Mouse (Mus musculus) heart, embryonic 16.5 days (tissue): Measurements from ENCODE around the gene Defb11. TPM values are rescaled to one million over a fixed set of nuclear protein-coding genes. Genes with fewer than 3 reads are reported as not detected.
"Not testable (repeated sequence)": the region's sequence is repeated elsewhere in the genome, so short reads cannot be mapped to it uniquely, and the experiment has no call there.

ENCODE experiments used
- ATAC-seq: fragments of 200-750 bp; cut with Nextera tagmentation; replicated peaks from 2 replicates; pipeline ENCODE4 v1.8.0; 2017; ENCODE audit warnings: moderate number of reproducible peaks; ENCODE audit not compliant: insufficient read depth, low FRiP score; ENCODE audit errors: extremely low read depth
- H3K27ac ChIP-seq: fragments of 300-500 bp; sonication (generic); 2 replicates; pipeline ENCODE4 v1.5.1; 2014; ENCODE audit warnings: mild to moderate bottlenecking, low read length, control low read depth, moderate library complexity
- H3K27me3 ChIP-seq: fragments of 300-500 bp; sonication (generic); 2 replicates; pipeline ENCODE4 v1.6.1; 2014; ENCODE audit warnings: low read length, mixed read lengths; ENCODE audit not compliant: control insufficient read depth, insufficient read depth
- H3K36me3 ChIP-seq: fragments of 300-500 bp; sonication (generic); 2 replicates; pipeline ENCODE4 v1.6.1; 2014; ENCODE audit not compliant: control insufficient read depth, insufficient read depth
- H3K4me1 ChIP-seq: fragments of 300-500 bp; sonication (generic); 2 replicates; pipeline ENCODE4 v1.6.1; 2014; ENCODE audit warnings: low read length, mixed read lengths; ENCODE audit not compliant: control insufficient read depth, insufficient read depth
- H3K4me2 ChIP-seq: fragments of 300-500 bp; sonication (generic); 2 replicates; pipeline ENCODE4 v1.6.1; 2014; ENCODE audit warnings: low read depth, mild to moderate bottlenecking, control low read depth, low read length
- H3K4me3 ChIP-seq: fragments of 300-500 bp; sonication (generic); 2 replicates; pipeline ENCODE4 v1.5.1; 2014; ENCODE audit warnings: mild to moderate bottlenecking, control low read depth, low read length
- H3K9ac ChIP-seq: fragments of 300-500 bp; sonication (generic); 2 replicates; pipeline ENCODE4 v1.6.1; 2014; ENCODE audit warnings: low read length, control low read depth
- H3K9me3 ChIP-seq: fragments of 300-500 bp; sonication (generic); replicated peaks from 2 replicates; pipeline ENCODE4 v1.6.1; 2016; ENCODE audit warnings: low read length; ENCODE audit not compliant: control insufficient read depth
- WGBS: fragments of 180-500 bp; shearing (Covaris S2); extraction: QIAGEN DNeasy Blood & Tissue Kit; methylation state at CpG from one replicate; pipeline ENCODE4 v1.1.7; 2014; 5-methylcytosine and 5-hydroxymethylcytosine counted together
- polyA plus RNA-seq: library from polyadenylated mRNA; unstranded; fragments of >200 nt; fragmentation: Nextera tagmentation; extraction: Ambion mirVana; gene quantifications from 2 replicates; pipeline ENCODE4 v1.2.1, GENCODE M21; 2015

Gene Defb11
- polyA plus RNA-seq, 1 experiment from 2014 or later, result not detected

DNA sequence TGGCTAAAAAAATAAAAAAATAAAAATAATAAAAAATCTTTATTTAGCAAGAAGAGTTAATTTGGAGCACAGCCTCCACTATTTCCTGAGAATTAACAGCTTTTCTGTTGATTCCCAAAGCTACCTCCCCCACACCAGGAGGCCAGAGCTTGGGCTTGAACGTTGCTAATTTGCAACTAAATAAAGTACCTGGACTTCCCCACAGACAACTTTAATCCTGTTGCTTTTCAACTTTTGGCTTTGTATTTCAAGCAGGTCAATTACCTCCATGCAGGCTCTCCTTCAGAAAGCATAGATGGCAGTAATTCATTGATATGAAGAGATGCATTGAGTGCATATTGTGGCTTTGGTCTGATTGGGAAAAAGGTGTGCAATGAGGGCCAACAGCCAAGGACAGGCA lies 5.7 kb upstream of the Defb11 start:
- Histone ChIP-seq H3K27ac (no peak overlapping the region), H3K27me3 (no peaks in the 10 kb centered on the region), H3K9ac (no peak overlapping the region), H3K9me3 (no peaks in the 10 kb centered on the region), H3K4me2 (no peak overlapping the region), H3K4me3 (no peak overlapping the region), H3K36me3 (no peaks in the 10 kb centered on the region), H3K4me1 (no peaks in the 10 kb centered on the region)
- WGBS, result 10% methylated on average over 1 of the region's 1 CpGs
- no peak for ATAC-seq

- H3K4me2 ChIP-seq, H3K36me3 ChIP-seq, H3K27ac ChIP-seq, ATAC-seq, H3K4me3 ChIP-seq, H3K9ac ChIP-seq, H3K4me1 ChIP-seq, H3K9me3 ChIP-seq, H3K27me3 ChIP-seq: not testable (repeated sequence)
Measured at GRCm38 (mm10) chr8:21885321-21885720, 20.9 kb downstream of the Defb11 start, which contains the start of gene Defb9. Defb9 (minus strand) TSS chr8:21885421.

- H3K9ac ChIP-seq, H3K36me3 ChIP-seq, H3K4me1 ChIP-seq, H3K9me3 ChIP-seq, ATAC-seq, H3K27ac ChIP-seq, H3K27me3 ChIP-seq, H3K4me2 ChIP-seq, H3K4me3 ChIP-seq: not testable (repeated sequence)
- WGBS, result 31% methylated on average over 1 of the region's 1 CpGs
Measured at GRCm38 (mm10) chr8:21858586-21858985, 47.6 kb downstream of the Defb11 start, which contains the start of gene Defb10. Defb10 (plus strand) TSS chr8:21858901.

Other genes starting within 250 kb of the Defb11 start
- not detected in 2 replicates for gene Defa34, start 240.6 kb downstream of the Defb11 start, polyA plus RNA-seq
- not detected in 2 replicates for gene AY761184, start 202.8 kb downstream of the Defb11 start, polyA plus RNA-seq
- 1.9 TPM in 1 of 2 replicates, not detected in the other for gene Defa24, start 171.9 kb downstream of the Defb11 start, polyA plus RNA-seq
- gene Defb50, start 82.9 kb downstream of the Defb11 start, polyA plus RNA-seq, result not detected in 2 replicates
- not detected in 2 replicates for gene Defb2, start 66.5 kb downstream of the Defb11 start, polyA plus RNA-seq
- gene Defb10, start 47.5 kb downstream of the Defb11 start, polyA plus RNA-seq, result not detected in 2 replicates
- not detected in 2 replicates for gene Defb9, start 21.0 kb downstream of the Defb11 start, polyA plus RNA-seq
- not detected in 2 replicates for gene Defb15, start 26.3 kb upstream of the Defb11 start, polyA plus RNA-seq
- gene Defb35, start 31.9 kb upstream of the Defb11 start, polyA plus RNA-seq, result not detected in 2 replicates
- gene Defb13, start 40.4 kb upstream of the Defb11 start, polyA plus RNA-seq, result not detected in 2 replicates
- gene Fam90a1a, start 52.3 kb upstream of the Defb11 start, polyA plus RNA-seq, result not detected in 2 replicates
- not detected in 2 replicates for gene Ccdc70, start 63.4 kb upstream of the Defb11 start, polyA plus RNA-seq
- gene Atp7b, start 153.9 kb upstream of the Defb11 start, polyA plus RNA-seq, result 1.1 and 1.3 TPM in 2 replicates
- 14.7 and 16.0 TPM in 2 replicates for gene Alg11, start 154.3 kb upstream of the Defb11 start, polyA plus RNA-seq
- gene Nek5, start 218.6 kb upstream of the Defb11 start, polyA plus RNA-seq, result 0.38 and 0.51 TPM in 2 replicates